Mouse (Mus musculus): ENCODE measurements at regions not wholly inside any gene's neighbourhood (a gene's known extent, or its start where the extent isn't known, plus 50 kb on each side); places are given as distances from the start of the nearest gene placed in this dataset.

DNA sequence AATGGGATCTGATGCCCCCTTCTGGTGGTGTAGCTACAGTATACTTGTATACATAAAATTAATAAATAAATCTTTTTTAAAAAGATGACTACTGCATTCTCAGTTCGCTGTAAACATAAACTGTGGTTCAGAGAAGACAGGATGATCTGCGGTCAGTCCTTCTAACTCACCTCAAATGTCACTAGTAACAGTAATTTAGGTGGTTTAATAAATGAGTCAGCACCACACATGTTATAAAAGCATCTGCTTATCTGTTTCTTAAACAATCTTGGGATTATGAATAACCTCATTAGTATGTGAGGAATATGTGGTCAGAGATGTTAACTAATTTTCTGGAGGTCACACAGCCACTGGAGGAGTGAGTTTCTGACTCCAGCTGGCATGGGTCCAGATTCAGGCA is 385.2 kb upstream of the Nrp1 start:
- no peak for TF ChIP-seq CTCF (IDR thresholded peaks at IDR 0.05; ENCODE audit: extremely low read depth, insufficient read depth, low read length)
- TF ChIP-seq POLR2A (IDR thresholded peaks at IDR 0.05; ENCODE audit: extremely low read depth, insufficient read depth, low read length), result no peak

Measured in cortical plate, adult 2 months (tissue).